Comparison of ENCODE assay signal across 26 mouse cellular contexts in genomic region chr3:24514918-24515317, GRCm38 (mm10).
A peak's percentile ranks its signal among the peaks of the same experiment; 100 is the strongest.
DNase-seq lines count a peak whose midpoint lies in the region; ATAC-seq and TF ChIP-seq lines count a peak whose summit lies in the region.
"Had no signal": no experiment of that assay in that cellular context is flagged by ENCODE, and none has a peak within 500 bp of the region (broad histone marks: within the 10 kb centered on the region; RNA-seq: fewer than 3 reads in every experiment).

No protein-coding gene starts in this region.

- no peak for TF ChIP-seq CTCF in forebrain, postnatal 0 days (IDR thresholded peaks at IDR 0.05; ENCODE audit: low read depth)
- TF ChIP-seq CTCF in midbrain, postnatal 0 days (IDR thresholded peaks at IDR 0.05): no peak

- H3K27me3 ChIP-seq in forebrain, postnatal 0 days (ENCODE audit: insufficient read depth, low read length): no peaks in the 10 kb centered on the region
- H3K27me3 ChIP-seq in forebrain, embryonic 11.5 days (ENCODE audit: control insufficient read depth, insufficient read depth, low read length): no peaks in the 10 kb centered on the region
- no peaks in the 10 kb centered on the region for H3K27me3 ChIP-seq in kidney, embryonic 16.5 days (ENCODE audit: insufficient read depth, low read length)
- H3K27me3 ChIP-seq in midbrain, postnatal 0 days (ENCODE audit: insufficient read depth, low read length): no peaks in the 10 kb centered on the region
- H3K27me3 ChIP-seq in midbrain, embryonic 10.5 days (ENCODE audit: low read depth, poor library complexity, severe bottlenecking): no peaks in the 10 kb centered on the region
- no peaks in the 10 kb centered on the region for H3K27me3 ChIP-seq in limb, embryonic 14.5 days (ENCODE audit: control insufficient read depth, insufficient read depth, low read length)
- H3K27me3 ChIP-seq: limb, embryonic 12.5 days; liver, embryonic 12.5 days had no signal

- no peak for TF ChIP-seq POLR2A in limb, embryonic 14.5 days (IDR thresholded peaks at IDR 0.05; ENCODE audit: borderline replicate concordance, extremely low read depth, insufficient read depth, insufficient read length)

- H3K9ac ChIP-seq in forebrain, postnatal 0 days: no peak overlapping the region
- H3K9ac ChIP-seq in forebrain, embryonic 11.5 days (ENCODE audit: low read length): no peak overlapping the region
- H3K9ac ChIP-seq in kidney, embryonic 16.5 days (replicated peaks; ENCODE audit: low read length): no peak overlapping the region
- H3K9ac ChIP-seq in midbrain, postnatal 0 days (replicated peaks; ENCODE audit: low read length, poor library complexity, severe bottlenecking): no peak overlapping the region
- no peak overlapping the region for H3K9ac ChIP-seq in limb, embryonic 14.5 days (ENCODE audit: low read depth, low read length, severe bottlenecking)
- H3K9ac ChIP-seq: limb, embryonic 12.5 days; liver, embryonic 12.5 days; liver, postnatal 0 days had no signal

- WGBS in forebrain, postnatal 0 days: 48% methylated on average over 1 of the region's 1 CpGs
- WGBS in forebrain, embryonic 11.5 days: 65% methylated on average over 1 of the region's 1 CpGs
- WGBS in kidney, embryonic 16.5 days: 66% methylated on average over 1 of the region's 1 CpGs
- 46% methylated on average over 1 of the region's 1 CpGs for WGBS in midbrain, postnatal 0 days
- WGBS in midbrain, embryonic 10.5 days: 67% methylated on average over 1 of the region's 1 CpGs
- WGBS in limb, embryonic 14.5 days: 15% methylated on average over 1 of the region's 1 CpGs

- H3K9me3 ChIP-seq in forebrain, postnatal 0 days (ENCODE audit: low read length): no peaks in the 10 kb centered on the region
- H3K9me3 ChIP-seq in forebrain, embryonic 11.5 days (ENCODE audit: control insufficient read depth, low read length): no peaks in the 10 kb centered on the region
- no peaks in the 10 kb centered on the region for H3K9me3 ChIP-seq in kidney, embryonic 16.5 days (ENCODE audit: low read length)
- no peaks in the 10 kb centered on the region for H3K9me3 ChIP-seq in midbrain, postnatal 0 days (ENCODE audit: low read length)
- no peaks in the 10 kb centered on the region for H3K9me3 ChIP-seq in midbrain, embryonic 10.5 days (replicated peaks)
- H3K9me3 ChIP-seq in limb, embryonic 14.5 days (ENCODE audit: control insufficient read depth, low read length): no peaks in the 10 kb centered on the region
- H3K9me3 ChIP-seq: hindbrain, embryonic 10.5 days; limb, embryonic 12.5 days; liver, embryonic 12.5 days had no signal

- ATAC-seq in forebrain, postnatal 0 days: no peak
- ATAC-seq in forebrain, embryonic 11.5 days (replicated peaks; ENCODE audit: low FRiP score): no peak
- peak; percentile 49; the same call in 1 of the 2 replicates for ATAC-seq in kidney, embryonic 16.5 days (ENCODE audit: low FRiP score, low TSS enrichment)
- no peak for ATAC-seq in midbrain, postnatal 0 days (ENCODE audit: low FRiP score)
- peak; percentile 53; the same call in 1 of the 2 replicates for ATAC-seq in limb, embryonic 14.5 days (ENCODE audit: low FRiP score, low read depth)
- ATAC-seq in inflammation-experienced regulatory T-cells, adult 6 months: no peak
- ATAC-seq: liver, embryonic 12.5 days; liver, postnatal 0 days; lung, postnatal 0 days had no signal

- DNase-seq in forebrain, postnatal 0 days: peak; percentile 4
- no peak for DNase-seq in forebrain, embryonic 11.5 days (ENCODE audit: low spot score)
- no peak for DNase-seq in kidney, postnatal 36 days
- peak; percentile 28 for DNase-seq in midbrain, postnatal 0 days (ENCODE audit: low spot score)
- no peak for DNase-seq in midbrain, embryonic 10.5 days (ENCODE audit: low spot score)
- peak; percentile 51 for DNase-seq in limb, embryonic 14.5 days (ENCODE audit: low spot score)
- DNase-seq: adrenal gland, postnatal 25 days; cerebellum, adult 8-10 months; cerebellum, postnatal 25 days; gastrocnemius, postnatal 14 days; heart, postnatal 14 days; kidney, adult 18-20 months; kidney, postnatal 25 days; liver, postnatal 0 days; midbrain, embryonic 14.5 days; right cerebral cortex, postnatal 4 days; thymus, adult 18-20 months; thymus, postnatal 25 days had no signal

- no peak overlapping the region for H3K4me2 ChIP-seq in forebrain, postnatal 0 days (ENCODE audit: low read depth)
- H3K4me2 ChIP-seq in forebrain, embryonic 11.5 days (ENCODE audit: low read depth, low read length, severe bottlenecking): no peak overlapping the region
- H3K4me2 ChIP-seq in kidney, embryonic 16.5 days (replicated peaks; ENCODE audit: low read depth, low read length): no peak overlapping the region
- H3K4me2 ChIP-seq in midbrain, postnatal 0 days (ENCODE audit: low read depth, low read length, poor library complexity, severe bottlenecking): no peak overlapping the region
- no peak overlapping the region for H3K4me2 ChIP-seq in limb, embryonic 14.5 days (replicated peaks; ENCODE audit: low read depth, low read length, severe bottlenecking)
- H3K4me2 ChIP-seq: limb, embryonic 12.5 days; liver, embryonic 12.5 days had no signal

- H3K4me3 ChIP-seq in forebrain, postnatal 0 days (ENCODE audit: low read depth, low read length): no peak overlapping the region
- H3K4me3 ChIP-seq in forebrain, embryonic 11.5 days (ENCODE audit: low read depth, low read length): no peak overlapping the region
- no peak overlapping the region for H3K4me3 ChIP-seq in kidney, embryonic 16.5 days (ENCODE audit: low read length)
- H3K4me3 ChIP-seq in midbrain, postnatal 0 days (ENCODE audit: low read depth, low read length): no peak overlapping the region
- H3K4me3 ChIP-seq in midbrain, embryonic 10.5 days: no peak overlapping the region
- no peak overlapping the region for H3K4me3 ChIP-seq in limb, embryonic 14.5 days (replicated peaks; ENCODE audit: low read length)
- H3K4me3 ChIP-seq: hindbrain, embryonic 10.5 days; limb, embryonic 12.5 days; liver, embryonic 12.5 days had no signal

- no peaks in the 10 kb centered on the region for H3K36me3 ChIP-seq in forebrain, postnatal 0 days (ENCODE audit: insufficient read depth)
- H3K36me3 ChIP-seq in forebrain, embryonic 11.5 days (ENCODE audit: control insufficient read depth, insufficient read depth, low read length): no peaks in the 10 kb centered on the region
- no peaks in the 10 kb centered on the region for H3K36me3 ChIP-seq in kidney, embryonic 16.5 days (ENCODE audit: insufficient read depth, low read length)
- no peaks in the 10 kb centered on the region for H3K36me3 ChIP-seq in midbrain, postnatal 0 days (ENCODE audit: insufficient read depth, low read length)
- no peaks in the 10 kb centered on the region for H3K36me3 ChIP-seq in midbrain, embryonic 10.5 days
- H3K36me3 ChIP-seq in limb, embryonic 14.5 days (ENCODE audit: control insufficient read depth, insufficient read depth, low read length): no peaks in the 10 kb centered on the region
- H3K36me3 ChIP-seq: hindbrain, embryonic 10.5 days; limb, embryonic 12.5 days; liver, embryonic 12.5 days had no signal

- no peak overlapping the region for H3K27ac ChIP-seq in forebrain, postnatal 0 days (ENCODE audit: low read depth, low read length)
- no peak overlapping the region for H3K27ac ChIP-seq in forebrain, embryonic 11.5 days (ENCODE audit: low read depth, low read length)
- H3K27ac ChIP-seq in kidney, embryonic 16.5 days (ENCODE audit: low read length): no peak overlapping the region
- H3K27ac ChIP-seq in midbrain, postnatal 0 days (ENCODE audit: low read depth, low read length): no peak overlapping the region
- H3K27ac ChIP-seq in midbrain, embryonic 10.5 days (replicated peaks): no peak overlapping the region
- no peak overlapping the region for H3K27ac ChIP-seq in limb, embryonic 14.5 days (replicated peaks; ENCODE audit: low read depth, low read length)
- H3K27ac ChIP-seq: hindbrain, embryonic 10.5 days; limb, embryonic 12.5 days; liver, embryonic 12.5 days; macrophage; stomach, postnatal 0 days had no signal

- no peaks in the 10 kb centered on the region for H3K4me1 ChIP-seq in forebrain, postnatal 0 days (ENCODE audit: insufficient read depth)
- no peaks in the 10 kb centered on the region for H3K4me1 ChIP-seq in forebrain, embryonic 11.5 days (replicated peaks; ENCODE audit: control insufficient read depth, insufficient read depth, low read length)
- H3K4me1 ChIP-seq in kidney, embryonic 16.5 days (ENCODE audit: insufficient read depth, low read length): no peaks in the 10 kb centered on the region
- no peaks in the 10 kb centered on the region for H3K4me1 ChIP-seq in midbrain, postnatal 0 days (ENCODE audit: insufficient read depth, low read length)
- H3K4me1 ChIP-seq in midbrain, embryonic 10.5 days: no peaks in the 10 kb centered on the region
- H3K4me1 ChIP-seq in limb, embryonic 14.5 days (ENCODE audit: control insufficient read depth, insufficient read depth, low read length): no peaks in the 10 kb centered on the region
- H3K4me1 ChIP-seq: hindbrain, embryonic 10.5 days; limb, embryonic 12.5 days; liver, embryonic 12.5 days had no signal

Comparison
In these comparisons a context has a peak if more than half of its experiments do, and no peak if none do; other contexts are left out.
1. DNase-seq: peak in forebrain, postnatal 0 days (single experiment), midbrain, postnatal 0 days (single experiment) and limb, embryonic 14.5 days (single experiment); none in forebrain, embryonic 11.5 days (single experiment), kidney, postnatal 36 days (0 of 2) and midbrain, embryonic 10.5 days (single experiment).
2. ATAC-seq: peak in kidney, embryonic 16.5 days (single experiment) and limb, embryonic 14.5 days (single experiment); none in forebrain, postnatal 0 days (single experiment), forebrain, embryonic 11.5 days (single experiment), midbrain, postnatal 0 days (single experiment) and inflammation-experienced regulatory T-cells, adult 6 months (single experiment).